Mouse (Mus musculus) limb, embryonic 14.5 days (tissue): Measurements from ENCODE around the gene Tep1. TPM values are rescaled to one million over a fixed set of nuclear protein-coding genes. Genes with fewer than 3 reads are reported as not detected.
"Not testable (repeated sequence)": the region's sequence is repeated elsewhere in the genome, so short reads cannot be mapped to it uniquely, and the experiment has no call there.

Experiments
- ATAC-seq: fragments of 200-750 bp; cut with Nextera tagmentation; 2 replicates; pipeline ENCODE4 v1.8.0; 2017; ENCODE audit warnings: low read depth, moderate number of reproducible peaks, moderate TSS enrichment; ENCODE audit not compliant: low FRiP score
- DNase-seq: peaks from one replicate; pipeline ENCODE4 v3.0.0-alpha.2; 2015; ENCODE audit warnings: low spot score
- H3K27ac ChIP-seq: fragments of 300-500 bp; sonication (generic); replicated peaks from 2 replicates; pipeline ENCODE4 v1.5.1; 2014; ENCODE audit warnings: low read depth, mild to moderate bottlenecking, low read length, moderate library complexity, mixed read lengths
- H3K27me3 ChIP-seq: fragments of 300-500 bp; sonication (generic); 2 replicates; pipeline ENCODE4 v1.6.1; 2014; ENCODE audit warnings: low read length, mixed read lengths; ENCODE audit not compliant: control insufficient read depth, insufficient read depth
- H3K36me3 ChIP-seq: fragments of 300-500 bp; sonication (generic); 2 replicates; pipeline ENCODE4 v1.6.1; 2014; ENCODE audit warnings: mild to moderate bottlenecking, low read length, moderate library complexity, mixed read lengths; ENCODE audit not compliant: control insufficient read depth, insufficient read depth
- H3K4me1 ChIP-seq: fragments of 300-500 bp; sonication (generic); 2 replicates; pipeline ENCODE4 v1.6.1; 2014; ENCODE audit warnings: antibody characterized with exemption, low read length, mixed read lengths; ENCODE audit not compliant: control insufficient read depth, insufficient read depth
- H3K4me2 ChIP-seq: fragments of 300-500 bp; sonication (generic); replicated peaks from 2 replicates; pipeline ENCODE4 v1.6.1; 2014; ENCODE audit warnings: low read depth, mild to moderate bottlenecking, low read length, moderate library complexity; ENCODE audit not compliant: severe bottlenecking
- H3K4me3 ChIP-seq: fragments of 300-500 bp; sonication (generic); replicated peaks from 2 replicates; pipeline ENCODE4 v1.5.1; 2014; ENCODE audit warnings: low read length
- H3K9ac ChIP-seq: fragments of 300-500 bp; sonication (generic); 2 replicates; pipeline ENCODE4 v1.6.1; 2014; ENCODE audit warnings: mild to moderate bottlenecking, low read depth, low read length, moderate library complexity; ENCODE audit not compliant: severe bottlenecking
- H3K9me3 ChIP-seq: fragments of 300-500 bp; sonication (generic); 2 replicates; pipeline ENCODE4 v1.6.1; 2016; ENCODE audit warnings: low read length; ENCODE audit not compliant: control insufficient read depth
- POLR2A ChIP-seq: fragments of 200-500 bp; IDR thresholded peaks from 2 replicates; pipeline ENCODE4 v1.8.0; 2012; ENCODE audit warnings: inconsistent platforms, mild to moderate bottlenecking, moderate library complexity, borderline replicate concordance; ENCODE audit not compliant: insufficient read depth, insufficient read length; ENCODE audit errors: extremely low read depth
- WGBS: fragments of 180-500 bp; shearing (Covaris S2); extraction: QIAGEN DNeasy Blood & Tissue Kit; methylation state at CpG from one replicate; pipeline ENCODE4 v1.1.7; 2014; 5-methylcytosine and 5-hydroxymethylcytosine counted together
- polyA plus RNA-seq, 2 experiments: library from polyadenylated mRNA; depleted of rRNA in 1 of 2; stranded (reverse) in 1 of 2; unstranded in 1 of 2; fragments of >200 nt; fragmentation: Nextera tagmentation in 1 of 2; extraction: Ambion mirVana in 1 of 2; gene quantifications; 2 replicates each; pipeline versions ENCODE4 v1.2.1 to v1.2.3; 2012 to 2014

The Tep1 gene
- polyA plus RNA-seq, 2 experiments: 9.5 to 10.5 TPM

DNA sequence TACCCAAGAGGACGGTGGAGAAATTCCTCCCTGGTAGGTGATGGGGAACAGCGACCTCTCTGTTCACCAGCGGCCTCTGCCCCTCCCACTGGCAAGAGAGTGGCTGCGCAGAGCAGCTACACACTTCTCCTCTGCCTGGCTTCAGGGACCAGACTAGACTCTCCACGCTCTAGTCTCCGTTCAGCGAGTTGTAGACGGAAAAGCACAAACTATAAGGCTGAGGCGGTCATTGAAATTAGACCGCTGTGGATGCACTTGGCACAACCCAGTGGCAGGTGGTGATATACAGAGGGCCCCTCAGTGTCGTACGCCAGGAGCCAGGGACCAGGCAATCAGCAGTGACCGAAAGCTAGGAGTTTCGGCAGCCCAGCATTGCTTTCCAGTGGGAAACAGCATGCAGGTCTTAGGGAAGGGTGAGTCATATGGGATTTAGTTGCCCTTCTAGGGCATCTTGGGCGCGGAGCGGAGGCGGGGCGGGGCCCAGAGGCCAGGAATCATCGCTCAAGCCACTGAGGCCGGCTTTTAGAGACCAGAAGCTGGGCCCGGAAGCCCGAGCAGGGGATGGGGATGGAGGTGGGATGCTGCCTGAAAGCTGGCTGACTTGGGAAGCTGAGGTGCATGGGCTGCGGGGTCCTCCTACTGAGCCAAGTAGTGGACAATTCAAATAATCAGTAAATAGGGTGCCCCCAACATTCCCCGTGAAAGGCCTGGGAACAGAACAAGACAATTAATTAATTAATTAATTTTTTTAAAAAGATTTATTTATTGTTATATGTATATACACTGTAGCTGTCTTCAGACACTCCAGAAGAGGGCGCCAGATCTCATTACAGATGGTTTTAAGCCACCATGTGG is 33.8 kb upstream of the Tep1 start:
- Histone ChIP-seq H3K4me1 (peaks cover 6% of the 10 kb centered on the region; the same call in 1 of the 2 replicates), H3K9me3 (no peaks in the 10 kb centered on the region), H3K36me3 (no peaks in the 10 kb centered on the region), H3K9ac (peak overlapping the region; percentile 40), H3K27ac (no peak overlapping the region), H3K27me3 (no peaks in the 10 kb centered on the region), H3K4me3 (peak overlapping the region; percentile 35), H3K4me2 (peak overlapping the region; percentile 57)
- no peak for TF ChIP-seq POLR2A
- DNase-seq (peak; percentile 55), ATAC-seq (peak; percentile 53)
- WGBS: 4% methylated on average over 26 of the region's 26 CpGs

DNA sequence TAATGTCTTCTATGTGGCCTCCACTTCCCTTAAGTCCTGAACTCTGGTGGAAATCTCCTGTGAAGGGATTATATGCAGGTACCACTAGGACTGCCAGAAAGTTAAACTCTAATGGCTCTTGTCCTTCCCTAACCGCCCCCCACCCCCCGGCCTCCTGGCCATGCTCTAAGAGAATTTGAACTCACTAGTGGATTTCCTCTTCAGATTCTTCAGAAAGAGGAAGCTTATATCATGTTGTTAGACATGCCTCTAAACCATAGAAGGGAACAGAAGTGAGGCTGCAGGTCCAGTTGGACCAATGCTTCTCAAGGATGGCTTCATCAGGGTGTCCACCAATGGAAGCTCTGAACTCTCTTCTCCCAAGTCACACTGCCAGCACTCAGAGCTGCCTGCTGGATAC is 27.6 kb upstream of the Tep1 start:
- not testable (repeated sequence) for H3K4me2 ChIP-seq, H3K4me1 ChIP-seq, H3K4me3 ChIP-seq, H3K36me3 ChIP-seq, H3K9ac ChIP-seq, H3K9me3 ChIP-seq, ATAC-seq, DNase-seq, H3K27ac ChIP-seq
- peaks cover 22% of the 10 kb centered on the region; the same call in 1 of the 2 replicates for H3K27me3 ChIP-seq
- 87% methylated on average over 2 of the region's 2 CpGs for WGBS

DNA sequence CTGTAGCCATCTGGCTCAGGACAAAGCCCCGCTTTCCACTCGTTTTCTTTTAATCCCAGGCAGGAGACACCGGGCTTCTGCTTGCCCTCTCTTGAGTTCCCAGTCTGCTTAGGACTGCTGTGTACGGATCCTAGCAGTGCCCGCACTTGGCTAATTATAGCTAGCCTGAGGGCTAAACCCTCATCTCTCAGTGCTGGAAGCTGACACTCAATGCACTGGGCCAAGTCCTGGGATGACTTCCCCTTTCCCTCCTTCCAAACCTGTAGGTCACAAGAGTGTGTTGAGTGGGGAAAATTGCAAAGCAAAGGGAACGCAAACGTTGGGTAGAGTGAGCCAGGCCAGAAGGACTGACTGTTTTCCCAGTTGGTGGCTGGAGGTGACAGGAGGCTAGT is 27.0 kb upstream of the Tep1 start, which contains the start of gene Klhl33:
Gene Klhl33 (minus strand): TSS at position 134 of the 392 bp plus-strand sequence.
- Histone ChIP-seq H3K9ac (peak within 1 kb of the TSS; percentile 51), H3K4me1 (no peaks in the 10 kb centered on the region; the same call in 1 of the 2 replicates), H3K9me3 (no peaks in the 10 kb centered on the region), H3K36me3 (no peaks in the 10 kb centered on the region), H3K27me3 (peaks cover 22% of the 10 kb centered on the region; the same call in 1 of the 2 replicates), H3K4me2 (peak within 1 kb of the TSS; percentile 63), H3K27ac (no peak within 1 kb of the TSS), H3K4me3 (peak within 1 kb of the TSS; percentile 35)
- no peak for DNase-seq
- 33% methylated on average over 7 of the region's 7 CpGs for WGBS
- no peak for ATAC-seq
- no peak for TF ChIP-seq POLR2A

DNA sequence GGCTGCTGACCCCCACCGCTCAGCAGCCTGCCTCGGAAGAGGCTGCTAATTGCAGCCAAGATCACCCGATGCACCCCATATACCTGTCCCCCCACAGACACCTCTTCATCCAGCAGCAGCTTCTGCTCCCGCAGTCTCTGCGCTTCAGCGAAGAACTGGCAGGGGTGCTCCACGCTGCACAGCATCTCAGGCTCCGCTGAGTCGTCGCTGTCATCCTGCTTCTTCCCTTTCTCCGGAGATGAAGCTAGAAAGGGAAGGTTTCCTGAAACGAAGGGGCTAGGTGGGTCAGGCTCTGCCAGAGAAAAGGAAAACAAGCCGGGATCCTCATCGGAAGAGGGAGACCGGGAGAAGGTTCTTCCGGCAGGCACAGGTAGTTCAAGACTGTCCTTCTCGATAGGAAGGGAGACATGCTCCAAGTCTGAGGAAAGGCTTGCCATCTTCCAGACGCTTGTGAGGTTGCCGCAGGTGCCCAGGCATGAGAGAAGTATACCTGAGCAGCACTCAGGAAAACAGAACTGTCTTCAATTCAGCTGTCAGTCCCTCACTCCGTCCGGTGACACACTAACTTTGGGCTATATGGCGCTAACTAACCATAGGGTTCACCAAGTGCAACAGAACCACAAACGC is 26.5 kb upstream of the Tep1 start:
- H3K9me3 ChIP-seq: no peaks in the 10 kb centered on the region
- peak overlapping the region; percentile 63 for H3K4me2 ChIP-seq
- no peaks in the 10 kb centered on the region for H3K36me3 ChIP-seq
- no peak for ATAC-seq
- peaks cover 22% of the 10 kb centered on the region; the same call in 1 of the 2 replicates for H3K27me3 ChIP-seq
- H3K4me1 ChIP-seq: no peaks in the 10 kb centered on the region; the same call in 1 of the 2 replicates
- peak overlapping the region; percentile 35 for H3K4me3 ChIP-seq
- DNase-seq: no peak
- TF ChIP-seq POLR2A: no peak
- H3K9ac ChIP-seq: peak overlapping the region; percentile 51
- H3K27ac ChIP-seq: no peak overlapping the region
- 19% methylated on average over 23 of the region's 23 CpGs for WGBS

DNA sequence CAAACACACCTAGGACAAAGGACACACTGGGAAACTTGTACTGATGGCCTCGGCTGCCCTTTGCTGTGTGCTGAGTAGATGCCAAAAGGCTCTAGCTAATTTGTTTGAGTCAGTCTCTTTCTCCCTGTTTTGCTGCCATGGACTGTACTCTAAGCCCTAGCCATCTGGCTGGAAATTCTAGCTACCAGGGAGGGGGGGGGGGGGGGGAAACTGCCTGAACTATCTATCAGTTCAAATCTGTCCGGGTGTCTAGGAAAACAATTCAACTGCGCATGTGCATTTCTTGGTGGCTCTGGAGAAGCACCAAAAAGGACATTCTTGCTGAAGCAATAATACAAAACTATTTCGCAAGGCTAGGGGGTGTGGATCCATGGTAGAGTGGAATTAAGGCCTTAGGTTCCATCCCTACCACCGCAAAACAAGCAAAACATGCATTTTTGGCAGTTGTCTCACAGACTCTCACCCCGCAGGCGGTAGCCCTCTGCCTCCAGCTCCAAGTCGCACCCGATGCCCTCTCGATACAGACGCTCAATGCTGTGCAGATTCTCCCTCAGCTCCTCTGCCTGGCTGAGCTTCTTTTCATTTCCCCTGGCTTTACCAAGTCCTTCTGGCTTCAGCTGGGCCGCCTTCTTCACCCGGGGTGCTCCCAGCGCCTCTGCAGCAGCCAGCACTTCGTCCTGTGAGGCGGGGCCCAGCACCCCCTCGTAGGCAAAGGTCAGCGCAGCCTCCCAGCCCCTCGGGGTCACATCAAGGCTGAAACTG is 25.8 kb upstream of the Tep1 start:
- peak; percentile 24 for DNase-seq
- H3K9ac ChIP-seq: peak overlapping the region; percentile 51
- TF ChIP-seq POLR2A: no peak
- ATAC-seq: no peak
- no peaks in the 10 kb centered on the region; the same call in 1 of the 2 replicates for H3K4me1 ChIP-seq
- no peak overlapping the region for H3K27ac ChIP-seq
- no peaks in the 10 kb centered on the region for H3K36me3 ChIP-seq
- peak overlapping the region; percentile 35 for H3K4me3 ChIP-seq
- H3K9me3 ChIP-seq: no peaks in the 10 kb centered on the region
- WGBS: 17% methylated on average over 19 of the region's 19 CpGs
- peaks cover 22% of the 10 kb centered on the region; the same call in 1 of the 2 replicates for H3K27me3 ChIP-seq
- peak overlapping the region; percentile 63 for H3K4me2 ChIP-seq
